Mouse (Mus musculus) right cerebral cortex, postnatal 10 days (tissue): ENCODE measurements at regions not wholly inside any gene's neighbourhood (a gene's known extent, or its start where the extent isn't known, plus 50 kb on each side); places are given as distances from the start of the nearest gene placed in this dataset.

ENCODE experiments used
- DNase-seq, 2 experiments: peaks; one replicate each; pipeline ENCODE4 v3.0.0; 2021; ENCODE audit warnings: low spot score in 2 of 2

GRCm38 (mm10) chr2:134126988-134127387 is 427.2 kb downstream of the Hao1 start:
- no peak for DNase-seq

GRCm38 (mm10) chr2:134107286-134107685 is 446.9 kb downstream of the Hao1 start:
- no peak for DNase-seq

- DNase-seq: no peak
These were observed 465.8 kb downstream of the Hao1 start for GRCm38 (mm10) chr2:134088374-134088773.

GRCm38 (mm10) chr2:134080148-134080547 is 474.0 kb downstream of the Hao1 start:
- DNase-seq: no peak

- peak in 1 of 2 experiments; percentile 21 for DNase-seq
These were observed 476.2 kb downstream of the Hao1 start for GRCm38 (mm10) chr2:134077953-134078352.

- peak; percentile 25 to 37 for DNase-seq
These were observed 486.2 kb downstream of the Hao1 start for GRCm38 (mm10) chr2:134067910-134068335.

GRCm38 (mm10) chr2:134067404-134067803 is 486.8 kb downstream of the Hao1 start:
- no peak for DNase-seq

GRCm38 (mm10) chr2:134059916-134060618 is 494.1 kb downstream of the Hao1 start:
- no peak for DNase-seq

GRCm38 (mm10) chr2:134036359-134036874 is 484.5 kb downstream of the Bmp2 start:
- no peak for DNase-seq

- peak; percentile 39 to 49 for DNase-seq
These were observed 477.9 kb downstream of the Bmp2 start for GRCm38 (mm10) chr2:134029631-134030414.

GRCm38 (mm10) chr2:134029153-134029552 is 477.2 kb downstream of the Bmp2 start:
- DNase-seq: no peak

- DNase-seq: peak in 1 of 2 experiments; percentile 49
These were observed 465.1 kb downstream of the Bmp2 start for GRCm38 (mm10) chr2:134017109-134017508.

GRCm38 (mm10) chr2:134003146-134003545 is 451.2 kb downstream of the Bmp2 start:
- no peak for DNase-seq

GRCm38 (mm10) chr2:133994742-133995141 is 442.8 kb downstream of the Bmp2 start:
- no peak for DNase-seq

GRCm38 (mm10) chr2:133994337-133994736 is 442.4 kb downstream of the Bmp2 start:
- no peak for DNase-seq

GRCm38 (mm10) chr2:133987671-133988070 is 435.7 kb downstream of the Bmp2 start:
- no peak for DNase-seq
